Comparison of ENCODE assay signal across 9 mouse cellular contexts in genomic region chr7:117021716-117022115, GRCm38 (mm10).
DNase-seq lines count a peak whose midpoint lies in the region; ATAC-seq and TF ChIP-seq lines count a peak whose summit lies in the region.
"Had no signal": no experiment of that assay in that cellular context is flagged by ENCODE, and none has a peak within 500 bp of the region (broad histone marks: within the 10 kb centered on the region; RNA-seq: fewer than 3 reads in every experiment).

No protein-coding gene starts in this region.

- H3K4me1 ChIP-seq in lung, embryonic 14.5 days (ENCODE audit: insufficient read depth) = no peaks in the 10 kb centered on the region
- no peaks in the 10 kb centered on the region for H3K4me1 ChIP-seq in lung, adult 2 months (ENCODE audit: control insufficient read depth, insufficient read depth, low read length)
- H3K4me1 ChIP-seq: liver, embryonic 15.5 days had no signal

- no peak overlapping the region for H3K27ac ChIP-seq in lung, embryonic 14.5 days (ENCODE audit: low read depth)
- H3K27ac ChIP-seq: liver, embryonic 15.5 days had no signal

- no peak overlapping the region for H3K4me3 ChIP-seq in lung, embryonic 14.5 days (ENCODE audit: low read depth, low read length)
- H3K4me3 ChIP-seq in lung, adult 2 months (replicated peaks; ENCODE audit: extremely low read depth, low read depth, low read length) = no peak overlapping the region
- H3K4me3 ChIP-seq in myocyte = no peak overlapping the region
- H3K4me3 ChIP-seq: liver, embryonic 15.5 days had no signal

- H3K79me2 ChIP-seq in myocyte (ENCODE audit: control insufficient read depth, insufficient read depth) = no peaks in the 10 kb centered on the region

- H3K4me2 ChIP-seq in lung, embryonic 14.5 days = no peak overlapping the region
- H3K4me2 ChIP-seq in myocyte (ENCODE audit: low read depth) = no peak overlapping the region
- H3K4me2 ChIP-seq: liver, embryonic 15.5 days had no signal

- H3K27me3 ChIP-seq in lung, embryonic 14.5 days (ENCODE audit: insufficient read depth, low read length) = no peaks in the 10 kb centered on the region
- no peaks in the 10 kb centered on the region for H3K27me3 ChIP-seq in myocyte (ENCODE audit: control insufficient read depth, insufficient read depth, insufficient read length)
- H3K27me3 ChIP-seq: liver, embryonic 15.5 days had no signal

- no peak overlapping the region for H3ac ChIP-seq in myocyte (ENCODE audit: control insufficient read depth, insufficient read length)

- peak; percentile 91 for DNase-seq in lung, embryonic 14.5 days
- no peak for DNase-seq in lung, adult 2 months
- DNase-seq in ZHBTc4 (ENCODE audit: low read depth, low spot score) = peak; percentile 64
- DNase-seq in embryo, embryonic 10.5 days (ENCODE audit: low spot score) = peak; percentile 84
- no peak for DNase-seq in spleen, postnatal 14 days (ENCODE audit: low spot score in 2 of 2)
- no peak for DNase-seq in frontal cortex, adult 2 months (ENCODE audit: extremely low spot score in 1 of 2, low spot score in 1 of 2)
- DNase-seq: right cerebral cortex, adult 18-20 months had no signal

- 48% methylated on average over 4 of the region's 4 CpGs for WGBS in lung, embryonic 14.5 days
- 55% methylated on average over 4 of the region's 4 CpGs for WGBS in lung, adult 2 months

- TF ChIP-seq POLR2A in lung, adult 2 months (IDR thresholded peaks at IDR 0.05; ENCODE audit: borderline replicate concordance, extremely low read depth, low read depth, low read length) = no peak
- TF ChIP-seq POLR2A in myocyte (IDR thresholded peaks at IDR 0.05; ENCODE audit: insufficient read length, low read depth) = no peak

- ATAC-seq in lung, embryonic 14.5 days (ENCODE audit: insufficient read depth) = no peak

- no peak for TF ChIP-seq CTCF in lung, embryonic 14.5 days (IDR thresholded peaks at IDR 0.05; ENCODE audit: low read depth)
- TF ChIP-seq CTCF in lung, adult 2 months (IDR thresholded peaks at IDR 0.05; ENCODE audit: insufficient read depth, low read length) = no peak

- H3K36me3 ChIP-seq in lung, embryonic 14.5 days (ENCODE audit: insufficient read depth) = no peaks in the 10 kb centered on the region
- no peaks in the 10 kb centered on the region for H3K36me3 ChIP-seq in myocyte (ENCODE audit: control insufficient read depth, insufficient read depth)
- H3K36me3 ChIP-seq: liver, embryonic 15.5 days had no signal

- no peaks in the 10 kb centered on the region for H3K9me3 ChIP-seq in lung, embryonic 14.5 days (ENCODE audit: low read depth, low read length)
- H3K9me3 ChIP-seq: liver, embryonic 15.5 days had no signal

- H3K9ac ChIP-seq in lung, embryonic 14.5 days = no peak overlapping the region
- H3K9ac ChIP-seq: liver, embryonic 15.5 days had no signal

TF ChIP-seq in myocyte, 11 proteins besides CTCF, POLR2A, EP300 and RAD21:
- TF ChIP-seq CEBPB (IDR thresholded peaks at IDR 0.05; ENCODE audit: insufficient read depth, poor library complexity, severe bottlenecking) (no peak), REST (IDR thresholded peaks at IDR 0.05; ENCODE audit: insufficient read depth, insufficient read length) (peak; percentile 78)
TF ChIP-seq in myocyte: peak in this region for 1.

Comparison
In these comparisons a context has a peak if more than half of its experiments do, and no peak if none do; other contexts are left out.
1. DNase-seq: peak in lung, embryonic 14.5 days (single experiment), ZHBTc4 (single experiment) and embryo, embryonic 10.5 days (single experiment); none in lung, adult 2 months (single experiment), spleen, postnatal 14 days (0 of 2) and frontal cortex, adult 2 months (0 of 2).